19 mouse cellular contexts compared by ENCODE assay signal in genomic region chr3:84085429-84085828, GRCm38 (mm10). TPM values are rescaled to one million over a fixed set of nuclear protein-coding genes. Genes with fewer than 3 reads are reported as not detected.
DNase-seq lines count a peak whose midpoint lies in the region; ATAC-seq and TF ChIP-seq lines count a peak whose summit lies in the region.
"Had no signal": no experiment of that assay in that cellular context is flagged by ENCODE, and none has a peak within 500 bp of the region (broad histone marks: within the 10 kb centered on the region; RNA-seq: fewer than 3 reads in every experiment).

No protein-coding gene starts in this region.

- H3K36me3 ChIP-seq in heart, postnatal 0 days (replicated peaks; ENCODE audit: control insufficient read depth, insufficient read depth, low read length): no peaks in the 10 kb centered on the region
- no peaks in the 10 kb centered on the region for H3K36me3 ChIP-seq in lung, postnatal 0 days (ENCODE audit: insufficient read depth, low read length)
- no peaks in the 10 kb centered on the region for H3K36me3 ChIP-seq in stomach, embryonic 16.5 days (ENCODE audit: control insufficient read depth, insufficient read depth, low read length)
- H3K36me3 ChIP-seq: hindbrain, embryonic 10.5 days; midbrain, embryonic 10.5 days; stomach, embryonic 15.5 days had no signal

- H3K9ac ChIP-seq in heart, postnatal 0 days (replicated peaks; ENCODE audit: low read depth, low read length): no peak overlapping the region
- no peak overlapping the region for H3K9ac ChIP-seq in lung, postnatal 0 days (replicated peaks; ENCODE audit: low read depth)
- no peak overlapping the region for H3K9ac ChIP-seq in stomach, embryonic 16.5 days (ENCODE audit: low read length)
- H3K9ac ChIP-seq: liver, postnatal 0 days; stomach, embryonic 15.5 days had no signal

- no peak for TF ChIP-seq CTCF in heart, postnatal 0 days (IDR thresholded peaks at IDR 0.05; ENCODE audit: low read depth)
- TF ChIP-seq CTCF in lung, postnatal 0 days (IDR thresholded peaks at IDR 0.05): no peak

- no peak overlapping the region for H3K4me3 ChIP-seq in heart, postnatal 0 days (ENCODE audit: low read depth, low read length)
- H3K4me3 ChIP-seq in lung, postnatal 0 days (ENCODE audit: low read depth, low read length): no peak overlapping the region
- H3K4me3 ChIP-seq in stomach, embryonic 16.5 days (replicated peaks; ENCODE audit: low read length): no peak overlapping the region
- H3K4me3 ChIP-seq: heart, embryonic 10.5 days; hindbrain, embryonic 10.5 days; midbrain, embryonic 10.5 days; stomach, embryonic 15.5 days had no signal

- no peaks in the 10 kb centered on the region for H3K9me3 ChIP-seq in heart, postnatal 0 days (replicated peaks; ENCODE audit: control insufficient read depth, low read length)
- H3K9me3 ChIP-seq in lung, postnatal 0 days (ENCODE audit: low read length): 0 out of 2 replicates have a peak, but pooled peaks cover 3% of the 10 kb centered on the region
- 0 out of 2 replicates have a peak, but pooled peaks cover 4% of the 10 kb centered on the region for H3K9me3 ChIP-seq in stomach, embryonic 16.5 days (replicated peaks; ENCODE audit: control insufficient read depth, low read length)
- H3K9me3 ChIP-seq: stomach, embryonic 15.5 days had no signal

- no peaks in the 10 kb centered on the region for H3K4me1 ChIP-seq in heart, postnatal 0 days (ENCODE audit: control insufficient read depth, insufficient read depth)
- no peaks in the 10 kb centered on the region for H3K4me1 ChIP-seq in lung, postnatal 0 days (ENCODE audit: insufficient read depth, low read depth, low read length)
- no peaks in the 10 kb centered on the region for H3K4me1 ChIP-seq in stomach, embryonic 16.5 days (ENCODE audit: control insufficient read depth, insufficient read depth, low read length)

- no peak overlapping the region for H3K4me2 ChIP-seq in heart, postnatal 0 days (ENCODE audit: low read depth, low read length)
- H3K4me2 ChIP-seq in lung, postnatal 0 days (replicated peaks; ENCODE audit: low read depth, low read length): no peak overlapping the region
- no peak overlapping the region for H3K4me2 ChIP-seq in stomach, embryonic 16.5 days (ENCODE audit: low read depth, low read length)
- H3K4me2 ChIP-seq: stomach, embryonic 15.5 days had no signal

- peak; percentile 16 for DNase-seq in heart, postnatal 0 days (ENCODE audit: low spot score)
- no peak for DNase-seq in heart, adult 8-10 months (ENCODE audit: low spot score)
- peak; percentile 64 for DNase-seq in lung, postnatal 0 days (ENCODE audit: low spot score)
- no peak for DNase-seq in lung, postnatal 36 days
- DNase-seq in forelimb bud, embryonic 11.5 days (ENCODE audit: low read depth, low spot score): peak; percentile 59
- DNase-seq in left cerebral cortex, postnatal 10 days (ENCODE audit: extremely low spot score in 1 of 2, low spot score in 2 of 2): no peak
- DNase-seq in T-cell, adult 2 months (ENCODE audit: low spot score): no peak
- DNase-seq: adrenal gland, postnatal 36 days; cerebellum, postnatal 25 days; gastrocnemius, postnatal 25 days; liver, postnatal 0 days; retina, postnatal 1 day; thymus, postnatal 25 days had no signal

- ATAC-seq in heart, postnatal 0 days (ENCODE audit: insufficient read depth, low read depth): peak; percentile 63; the same call in 1 of the 2 replicates
- ATAC-seq in lung, postnatal 0 days: peak; percentile 68
- peak; percentile 72 for ATAC-seq in stomach, embryonic 16.5 days (ENCODE audit: insufficient read depth, low FRiP score)
- ATAC-seq: inflammation-experienced regulatory T-cells, adult 6 months; liver, postnatal 0 days had no signal

- intact Hi-C loops in left cerebral cortex, postnatal 10 days (cut with DNase I): no loop called here

- TF ChIP-seq EP300 in heart, postnatal 0 days (IDR thresholded peaks at IDR 0.05; ENCODE audit: low read depth): no peak
- no peak for TF ChIP-seq EP300 in lung, postnatal 0 days (IDR thresholded peaks at IDR 0.05)

- no peak overlapping the region for H3K27ac ChIP-seq in heart, postnatal 0 days (ENCODE audit: low read depth)
- H3K27ac ChIP-seq in lung, postnatal 0 days (ENCODE audit: low read length): no peak overlapping the region
- no peak overlapping the region for H3K27ac ChIP-seq in stomach, embryonic 16.5 days (ENCODE audit: low read length)
- H3K27ac ChIP-seq: heart, embryonic 10.5 days; hindbrain, embryonic 10.5 days; midbrain, embryonic 10.5 days; stomach, embryonic 15.5 days had no signal

- WGBS in heart, postnatal 0 days: 28% methylated on average over 9 of the region's 9 CpGs
- WGBS in lung, postnatal 0 days: 27% methylated on average over 9 of the region's 9 CpGs
- 25% methylated on average over 9 of the region's 9 CpGs for WGBS in stomach, embryonic 16.5 days

- H3K27me3 ChIP-seq in heart, postnatal 0 days (ENCODE audit: control insufficient read depth, insufficient read depth, low read length): no peaks in the 10 kb centered on the region
- H3K27me3 ChIP-seq in lung, postnatal 0 days (replicated peaks; ENCODE audit: insufficient read depth, low read length): no peaks in the 10 kb centered on the region
- H3K27me3 ChIP-seq in stomach, embryonic 16.5 days (ENCODE audit: control insufficient read depth, insufficient read depth, low read length): no peaks in the 10 kb centered on the region
- H3K27me3 ChIP-seq: stomach, embryonic 15.5 days had no signal

RNA-seq across cellular contexts. Expression of gene Tmem131l, which starts 45.5 kb away (rescaled TPM):
- total RNA-seq in heart, postnatal 0 days (2014; rRNA removed; ENCODE audit: low replicate concordance): 32.6 and 33.4 TPM in 2 replicates
- 14.7 and 16.5 TPM in 2 replicates for polyA plus RNA-seq in heart, postnatal 0 days (2015; fragmentation: Nextera tagmentation; extraction: Ambion mirVana)
- total RNA-seq in heart, adult 8-10 months (2022): 10 to 100 TPM; 17.6 to 25.0 (median 21.0) TPM
- 18.4 and 21.3 TPM in 2 replicates for polyA plus RNA-seq in lung, postnatal 0 days (2015; fragmentation: Nextera tagmentation; extraction: Ambion mirVana)
- polyA plus RNA-seq in stomach, embryonic 16.5 days (2015; fragmentation: Nextera tagmentation; extraction: Ambion mirVana): 38.9 and 41.7 TPM in 2 replicates
- total RNA-seq in left cerebral cortex, postnatal 10 days (2021): 10 to 100 TPM; 34.6 to 40.3 TPM

Comparison
In these comparisons a context has a peak if more than half of its experiments do, and no peak if none do; other contexts are left out.
1. DNase-seq: peak in heart, postnatal 0 days (single experiment), lung, postnatal 0 days (single experiment) and forelimb bud, embryonic 11.5 days (single experiment); none in heart, adult 8-10 months (single experiment), lung, postnatal 36 days (single experiment), left cerebral cortex, postnatal 10 days (0 of 2) and T-cell, adult 2 months (single experiment).
2. Peak in every context shown above with its lines, with median percentiles within 50 percentile points of each other: ATAC-seq.